Mouse (Mus musculus) neutrophil, adult 5-6 weeks (primary cell): ENCODE measurements around the gene Ina. TPM values are rescaled to one million over a fixed set of nuclear protein-coding genes. Genes with fewer than 3 reads are reported as not detected.
"Not testable (repeated sequence)": the region's sequence is repeated elsewhere in the genome, so short reads cannot be mapped to it uniquely, and the experiment has no call there.

Source experiments
- ATAC-seq: fragments of 151-379, 151-347 bp; 2 replicates; pipeline ENCODE4 v1.8.0; 2017; ENCODE audit warnings: mild to moderate bottlenecking, moderate TSS enrichment; ENCODE audit not compliant: insufficient number of reproducible peaks, poor library complexity, low FRiP score, severe bottlenecking; ENCODE audit errors: extremely low read depth
- total RNA-seq: library from RNA; stranded (forward); fragments of 200-1000 nt; gene quantifications from 2 replicates; pipeline ENCODE4 v1.2.3, GENCODE M21; 2017

The Ina gene
- 0.23 TPM in 1 of 2 replicates, not detected in the other for total RNA-seq

DNA sequence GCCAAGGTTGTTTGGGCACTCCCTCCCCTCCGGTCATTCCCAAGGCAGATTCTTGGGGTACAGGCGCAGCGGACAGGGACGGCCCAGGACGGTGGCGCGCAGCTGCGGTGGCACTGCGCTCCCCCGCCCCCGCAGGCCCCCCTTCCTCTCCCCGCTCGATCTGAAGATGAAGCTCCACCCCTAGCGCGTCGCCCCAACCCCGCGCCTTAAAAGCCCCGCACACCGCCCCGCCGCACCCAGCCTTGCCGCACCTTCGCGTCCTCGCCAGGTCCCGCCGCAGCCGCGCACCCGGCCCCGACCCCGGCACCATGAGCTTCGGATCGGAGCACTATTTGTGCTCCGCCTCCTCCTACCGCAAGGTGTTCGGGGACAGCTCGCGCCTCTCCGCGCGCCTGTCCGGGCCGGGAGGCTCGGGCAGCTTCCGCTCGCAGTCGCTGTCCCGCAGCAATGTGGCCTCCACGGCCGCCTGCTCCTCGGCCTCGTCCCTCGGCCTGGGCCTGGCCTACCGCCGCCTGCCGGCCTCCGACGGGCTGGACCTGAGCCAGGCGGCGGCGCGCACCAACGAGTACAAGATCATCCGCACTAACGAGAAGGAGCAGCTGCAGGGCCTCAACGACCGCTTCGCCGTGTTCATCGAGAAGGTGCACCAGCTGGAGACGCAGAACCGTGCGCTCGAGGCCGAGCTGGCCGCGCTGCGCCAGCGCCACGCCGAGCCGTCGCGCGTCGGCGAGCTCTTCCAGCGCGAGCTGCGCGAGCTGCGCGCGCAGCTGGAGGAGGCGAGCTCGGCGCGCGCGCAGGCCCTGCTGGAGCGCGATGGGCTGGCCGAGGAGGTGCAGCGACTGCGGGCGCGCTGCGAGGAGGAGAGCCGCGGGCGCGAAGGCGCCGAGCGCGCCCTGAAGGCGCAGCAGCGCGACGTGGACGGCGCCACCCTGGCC, at the start of gene Ina, which contains the start of gene Nt5c2:
TSS of gene Ina (plus strand) at position 252 of the 935 bp plus-strand sequence.
TSS of gene Nt5c2 (minus strand) at position 707 of the 935 bp plus-strand sequence.
- ATAC-seq, result no peak

DNA sequence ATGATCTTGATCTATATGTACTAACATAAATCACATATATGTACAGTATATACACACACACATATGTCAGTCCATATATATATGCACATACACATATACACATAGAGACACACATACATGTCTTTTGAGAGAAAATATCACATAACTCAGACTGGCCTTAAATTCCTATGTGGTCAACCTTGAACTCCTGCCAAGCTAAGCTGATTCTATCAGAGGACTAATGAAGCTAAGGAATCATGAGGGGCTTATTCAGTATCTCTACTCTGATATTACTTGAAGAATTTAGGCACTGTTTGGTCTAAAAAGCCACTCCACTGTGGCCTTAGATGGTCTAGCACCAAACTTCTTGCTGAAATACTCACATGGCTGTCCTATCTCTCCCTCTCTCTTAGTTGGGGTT, 49.0 kb upstream of the Ina start:
- no peak for ATAC-seq

DNA sequence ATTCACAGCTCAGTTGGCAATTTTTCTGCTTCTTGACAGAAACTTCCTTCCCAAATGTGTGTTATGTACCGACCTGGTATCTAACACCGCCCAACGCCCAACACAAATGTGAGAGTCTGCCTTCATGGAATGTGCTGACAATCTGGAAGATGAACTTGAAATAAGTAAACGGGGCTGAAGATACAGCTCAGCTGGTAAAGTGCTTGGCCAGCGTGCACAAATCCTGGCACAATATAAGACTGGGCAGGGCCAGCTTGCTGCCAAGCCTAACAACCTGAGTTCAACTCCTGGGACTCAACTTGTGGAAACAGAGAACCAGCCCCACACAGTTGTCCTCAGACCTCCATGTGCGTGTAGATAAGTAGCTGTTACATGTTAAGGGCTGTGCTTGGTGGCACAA, 48.2 kb upstream of the Ina start:
- ATAC-seq, result no peak

DNA sequence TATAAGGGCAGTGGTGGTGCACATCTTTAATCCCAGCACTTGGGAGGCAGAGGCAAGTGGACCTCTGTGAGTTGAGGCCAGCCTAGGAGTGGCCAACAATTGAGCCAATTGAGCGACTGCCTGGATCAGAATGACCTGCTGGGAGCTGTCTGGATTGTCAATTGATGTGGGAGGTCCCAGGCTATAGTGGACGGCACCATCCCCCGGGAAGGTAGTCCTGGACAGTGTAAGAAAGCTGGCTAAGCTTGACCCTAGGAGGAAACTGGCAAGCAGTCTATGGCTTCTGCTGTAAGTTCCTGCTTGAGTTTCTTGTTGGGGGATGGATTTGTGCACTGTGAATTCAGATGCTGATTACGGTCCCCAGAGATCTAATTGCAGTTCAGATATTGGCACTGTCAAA, 46.6 kb upstream of the Ina start:
- ATAC-seq, result no peak

DNA sequence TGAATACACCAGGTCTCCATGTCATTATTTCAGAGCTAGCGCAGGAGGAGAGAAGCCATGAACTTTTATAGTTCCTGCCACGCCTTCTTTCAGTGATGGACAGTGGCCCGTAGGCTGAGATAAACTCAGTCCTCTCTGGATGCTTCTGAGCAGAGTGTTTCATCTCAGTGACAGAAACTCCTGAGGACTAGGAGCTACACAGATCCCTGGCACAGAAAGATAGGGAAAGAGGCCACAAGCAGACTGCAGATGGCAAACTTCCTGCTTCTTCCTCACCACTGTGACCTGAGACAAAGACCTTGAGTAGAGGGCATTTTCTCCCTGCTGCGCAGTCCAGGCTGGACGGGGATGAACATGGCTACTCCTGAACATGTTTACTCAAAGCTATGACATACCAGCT, 45.7 kb upstream of the Ina start:
- ATAC-seq, result no peak

DNA sequence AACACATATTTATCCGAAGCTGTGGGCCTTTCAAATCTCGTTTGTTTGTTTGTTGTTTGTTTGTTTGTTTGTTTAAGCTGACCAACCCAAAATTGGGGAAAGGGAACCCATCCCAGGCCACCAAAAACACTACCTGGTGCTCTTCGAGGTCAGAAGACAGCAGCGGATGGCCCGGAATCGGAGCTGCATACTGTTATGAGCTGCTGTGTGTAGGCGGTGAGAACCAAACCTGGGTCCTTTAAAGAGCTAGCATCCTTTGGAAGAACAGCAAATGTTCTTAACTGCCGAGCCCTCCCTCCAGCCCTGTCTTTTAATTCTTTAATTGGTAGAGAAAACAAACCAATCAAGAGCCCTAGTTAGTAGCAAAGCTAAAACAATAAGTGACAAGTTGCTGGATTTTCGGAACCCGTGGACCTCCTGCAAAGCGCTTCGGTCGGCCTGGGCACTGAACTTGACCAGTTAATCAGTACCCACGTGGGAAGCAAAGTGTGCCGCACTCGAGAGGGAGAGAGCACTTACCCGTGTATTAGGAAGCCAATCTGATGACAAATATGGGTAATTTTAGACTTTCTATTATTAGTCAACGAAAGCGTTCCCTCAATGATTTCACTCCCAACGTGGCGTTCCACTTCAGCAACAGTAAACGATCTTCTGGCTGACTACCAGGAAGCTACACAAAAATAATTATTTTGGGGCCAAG, 45.1 kb upstream of the Ina start:
- ATAC-seq, result no peak

DNA sequence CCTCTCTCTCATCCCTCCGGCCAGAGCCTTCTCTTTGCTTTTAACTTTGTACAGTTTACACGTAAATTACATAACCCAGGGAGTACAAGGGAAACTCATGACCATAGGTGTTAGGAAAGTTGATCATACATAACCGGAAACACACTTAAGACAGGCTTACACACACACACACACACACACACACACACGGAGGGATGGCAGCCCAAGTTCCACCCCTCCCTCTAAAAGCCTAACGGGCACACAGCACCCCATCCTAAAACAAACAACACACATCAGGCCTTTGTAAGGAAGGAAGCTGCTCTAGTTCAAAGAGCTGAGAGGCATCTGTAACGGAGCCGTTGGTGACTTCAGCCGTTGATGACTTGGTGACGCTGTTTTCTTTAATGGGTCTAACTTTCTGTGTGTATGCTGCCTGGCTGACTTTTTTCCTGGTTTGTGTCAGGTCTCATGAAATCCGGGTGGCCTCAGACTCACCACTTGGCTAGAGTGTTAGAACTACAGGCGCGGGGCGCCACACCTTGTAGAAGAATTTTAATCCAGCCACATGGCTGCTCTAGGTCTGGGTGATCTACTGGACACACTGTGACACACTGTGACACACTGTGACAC, 44.3 kb upstream of the Ina start:
- peak; percentile 35 for ATAC-seq

DNA sequence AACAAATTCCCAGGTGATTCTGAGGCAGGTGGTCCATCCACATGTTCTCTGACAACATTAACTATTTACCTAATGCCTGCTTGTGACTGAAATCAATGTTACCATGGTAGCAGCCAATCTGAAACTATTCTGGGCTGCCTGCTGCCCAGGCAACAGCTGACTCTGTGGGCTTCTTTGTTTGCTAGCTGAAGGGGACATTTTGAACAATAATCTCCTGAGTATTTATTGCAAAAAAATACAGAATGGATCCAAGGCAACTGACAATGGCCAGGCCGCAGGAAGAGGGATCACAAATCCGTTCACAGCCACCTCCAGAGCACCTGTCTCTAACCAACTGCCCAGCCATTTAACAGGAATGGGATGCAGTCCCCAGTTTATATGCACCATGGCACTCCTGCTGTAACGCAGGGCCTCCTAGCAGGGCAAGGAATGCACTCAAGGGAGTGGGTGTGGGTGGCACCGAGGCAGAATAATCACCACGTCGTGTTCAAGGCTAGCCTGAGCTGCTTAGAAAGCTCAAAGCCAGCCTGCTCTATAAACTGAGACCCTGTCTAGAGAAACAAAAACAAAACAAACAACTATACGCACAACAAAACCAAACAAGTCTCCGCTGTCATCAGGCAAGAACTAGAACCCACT, 43.3 kb upstream of the Ina start:
- no peak for ATAC-seq

DNA sequence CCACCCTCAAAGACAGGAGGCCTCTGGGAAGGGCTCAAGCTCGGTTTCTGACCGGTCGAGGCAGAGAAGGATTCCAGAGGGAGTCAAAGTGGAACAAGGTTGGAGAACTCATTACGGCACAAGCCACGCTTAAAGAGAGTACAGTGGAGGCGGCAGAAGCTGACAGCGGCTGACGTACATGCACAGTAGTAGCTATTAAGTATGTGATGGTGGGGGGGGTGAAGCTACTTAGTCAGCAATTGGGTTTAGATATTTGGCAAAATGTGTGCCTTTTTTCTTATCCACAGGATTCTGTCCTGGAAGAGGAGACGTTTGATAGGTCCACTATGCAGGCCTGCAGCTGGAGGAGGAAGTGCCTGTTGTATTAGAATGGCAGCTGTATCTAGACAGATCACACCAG, 42.8 kb upstream of the Ina start:
- no peak for ATAC-seq

DNA sequence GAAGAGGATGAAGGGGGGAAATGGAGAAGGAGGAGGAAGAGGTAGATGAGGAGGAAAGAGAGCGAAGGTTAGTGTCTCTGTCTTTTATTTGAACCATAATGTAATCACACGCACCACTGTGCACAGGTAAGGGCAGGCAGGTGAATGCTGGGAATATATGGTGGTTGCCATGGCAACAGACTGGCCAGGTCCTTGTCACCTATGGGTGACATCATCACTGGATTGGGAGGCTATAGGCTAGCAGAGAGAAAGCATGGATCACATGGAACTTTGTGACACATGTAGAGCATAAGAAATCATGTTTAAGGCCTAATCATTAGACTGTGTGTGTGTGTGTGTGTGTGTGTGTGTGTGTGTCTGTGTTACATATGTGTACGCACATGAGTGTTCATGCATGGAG, 42.3 kb upstream of the Ina start:
- ATAC-seq, result no peak

DNA sequence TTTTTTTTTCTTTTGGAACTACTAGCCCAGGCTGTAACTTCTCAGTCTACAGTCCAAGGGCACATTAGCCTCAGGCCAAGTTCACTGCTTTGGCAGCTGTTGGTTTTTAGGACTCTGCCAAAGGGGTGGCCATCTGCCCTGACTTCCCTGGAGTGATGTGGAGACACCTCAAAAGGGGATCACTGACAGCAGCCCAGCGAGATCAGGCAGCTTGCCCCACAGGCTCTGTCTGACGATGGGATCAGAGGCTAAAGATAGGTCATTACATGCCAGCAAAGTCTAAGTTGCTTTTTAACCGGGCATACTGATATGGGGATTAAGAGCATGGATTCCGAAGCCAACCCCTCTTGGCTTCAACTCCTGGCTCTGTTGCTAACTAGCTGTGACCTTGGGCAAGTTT, 38.9 kb upstream of the Ina start:
- ATAC-seq, result no peak

DNA sequence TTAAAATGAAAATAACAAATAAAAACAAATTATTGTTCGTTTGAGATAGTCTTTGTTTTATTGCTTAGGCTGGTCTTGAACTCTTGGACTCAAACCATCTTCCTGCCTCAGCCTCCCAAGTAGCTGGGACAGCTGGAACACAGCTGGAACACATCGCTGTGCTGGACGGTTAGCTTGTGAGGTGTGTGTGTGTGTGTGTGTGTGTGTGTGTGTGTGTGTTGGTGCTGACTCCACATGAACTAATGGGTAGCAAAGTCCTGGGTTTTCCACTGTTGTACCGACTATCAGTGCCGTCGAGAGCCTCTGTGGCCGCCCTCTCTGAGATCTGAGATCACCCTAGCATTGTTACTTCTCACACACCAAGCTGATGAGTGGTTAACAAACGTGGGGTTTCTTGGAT, 38.5 kb upstream of the Ina start:
- ATAC-seq, result no peak

DNA sequence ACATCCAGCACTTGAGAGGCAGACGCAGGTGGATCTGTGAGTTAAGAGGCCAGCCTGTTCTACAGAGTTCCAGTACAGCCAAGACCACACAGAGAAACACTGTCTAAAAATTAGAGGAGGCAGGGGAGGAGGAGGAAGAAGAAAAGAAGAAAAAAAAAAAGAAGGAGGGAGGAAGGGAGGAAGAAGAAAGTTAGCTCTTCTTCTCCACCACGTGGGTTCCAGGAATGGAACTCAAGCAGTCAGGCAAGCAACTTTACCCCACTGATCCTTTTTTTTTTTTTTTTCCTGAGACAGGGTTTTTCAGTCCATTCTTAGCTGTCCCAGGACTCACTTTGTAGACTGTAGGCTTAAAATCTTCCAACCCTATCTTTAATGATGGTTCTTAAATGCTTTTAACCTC, 37.8 kb upstream of the Ina start:
- no peak for ATAC-seq

DNA sequence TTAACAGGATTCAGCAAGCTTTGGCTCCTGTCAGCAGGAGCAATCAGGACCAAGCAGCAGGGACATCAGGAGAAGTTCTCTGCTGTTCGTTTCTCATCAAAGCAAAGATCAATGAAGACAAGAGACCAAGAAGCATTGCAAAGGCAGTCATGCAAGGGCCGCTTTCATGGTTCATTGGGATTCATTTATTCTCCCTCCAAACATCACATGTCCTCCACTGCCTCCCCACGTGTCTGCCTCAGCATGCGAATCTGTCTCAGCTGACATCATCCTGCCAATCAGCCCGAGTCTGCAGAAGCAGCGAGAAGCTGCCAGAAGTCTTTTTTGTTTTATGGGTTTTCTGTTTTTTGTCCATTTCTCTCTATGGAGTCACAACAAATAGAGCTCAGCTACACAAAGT, 37.0 kb upstream of the Ina start:
- ATAC-seq, result peak; percentile 49; the same call in 1 of the 2 replicates

DNA sequence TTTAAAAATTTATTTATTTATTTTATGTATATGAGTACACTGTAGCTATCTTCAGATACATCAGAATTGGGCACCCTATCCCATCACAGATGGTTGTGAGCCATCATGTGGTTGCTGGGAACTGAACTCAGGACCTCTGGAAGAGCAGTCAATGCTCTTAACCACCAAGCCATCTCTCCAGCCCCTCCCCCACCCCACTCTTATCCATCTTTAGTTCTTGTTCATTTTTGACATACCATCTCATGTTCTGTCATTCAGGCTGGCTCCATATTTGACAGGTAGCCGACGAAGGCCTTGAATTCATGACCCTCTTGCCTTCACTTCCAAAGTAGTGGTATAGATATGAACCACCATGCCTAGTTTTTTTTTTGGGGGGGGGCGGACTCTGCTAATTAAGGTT, 36.4 kb upstream of the Ina start:
- ATAC-seq, result not testable (repeated sequence)

DNA sequence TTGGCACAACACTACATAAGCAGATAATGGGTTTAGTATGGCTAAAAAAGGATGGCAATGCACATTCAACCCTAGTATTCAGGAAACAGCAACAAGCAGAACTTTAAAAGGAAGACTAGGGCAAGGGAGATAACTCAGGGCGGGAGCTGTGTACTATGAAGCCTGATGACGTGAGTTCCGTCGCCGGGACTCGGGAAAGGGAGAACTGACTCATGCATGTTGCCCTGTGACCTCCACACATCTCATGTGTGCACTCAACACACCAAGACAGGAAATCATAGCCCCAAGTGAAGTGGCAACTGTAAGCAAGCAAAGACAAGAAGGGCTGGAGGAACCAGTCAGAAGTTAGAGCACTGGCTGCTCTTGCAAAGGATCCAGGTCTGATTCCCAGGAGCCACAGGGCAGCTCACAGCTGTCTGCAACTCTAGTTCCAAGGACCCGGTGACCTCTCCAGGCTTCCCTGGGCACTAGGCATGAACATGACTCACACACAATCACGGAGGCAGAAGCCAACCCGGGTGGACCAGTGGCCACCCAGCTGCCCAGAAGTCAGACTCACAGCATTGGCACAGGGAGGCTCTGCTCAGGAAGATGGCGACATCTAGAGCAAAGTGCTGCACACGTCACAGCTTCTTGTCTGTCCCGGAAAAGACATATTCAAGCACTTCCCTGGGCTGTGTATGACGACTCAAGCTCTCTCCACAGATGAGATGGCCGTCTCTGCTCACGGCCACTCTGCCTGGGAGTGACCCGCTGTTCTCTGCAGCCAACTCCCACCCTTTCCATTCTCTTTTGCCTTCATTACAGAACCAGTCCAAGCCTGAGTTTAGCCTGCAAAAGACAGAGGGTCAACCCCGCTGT, 35.3 kb upstream of the Ina start:
- ATAC-seq, result peak; percentile 80

DNA sequence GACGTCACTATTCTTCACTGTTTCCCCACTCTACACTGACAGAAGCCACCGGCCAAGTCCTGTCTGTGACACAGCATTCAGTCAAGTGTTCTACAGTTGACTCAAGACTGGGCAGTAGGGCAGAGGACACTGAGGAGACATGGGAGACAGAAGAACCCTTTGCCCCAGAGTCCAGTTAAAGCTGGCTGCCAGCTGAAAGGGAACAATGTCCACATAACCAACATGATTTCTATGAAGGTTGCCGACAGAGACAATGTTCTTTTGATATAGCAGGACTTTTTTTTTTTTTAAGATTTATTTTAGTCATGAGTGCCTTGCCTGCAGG, 34.8 kb upstream of the Ina start:
- no peak for ATAC-seq

DNA sequence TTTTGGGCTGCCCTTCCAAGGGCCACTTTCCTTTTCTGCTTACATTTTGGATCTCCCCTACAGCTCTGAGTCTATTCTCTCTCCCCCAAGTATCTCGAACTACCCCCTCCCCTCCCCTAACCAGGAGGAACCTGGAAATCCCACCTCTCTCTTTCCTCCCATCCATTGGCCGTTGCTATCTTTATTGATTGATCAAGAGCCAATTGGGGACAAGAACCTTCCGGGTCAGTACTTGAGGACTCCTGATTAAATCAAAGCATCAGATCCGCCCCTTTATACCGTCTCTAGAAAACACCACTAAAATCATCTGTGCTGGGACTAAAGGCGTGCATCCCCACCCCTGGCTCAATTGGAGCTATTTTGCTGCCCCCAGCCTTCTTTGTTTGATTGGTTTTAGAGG, 33.0 kb upstream of the Ina start:
- ATAC-seq, result no peak
